Mouse (Mus musculus): Measurements from ENCODE around the gene Thsd7b.
"Not testable (repeated sequence)": the region's sequence is repeated elsewhere in the genome, so short reads cannot be mapped to it uniquely, and the experiment has no call there.

Thsd7b gene

DNA sequence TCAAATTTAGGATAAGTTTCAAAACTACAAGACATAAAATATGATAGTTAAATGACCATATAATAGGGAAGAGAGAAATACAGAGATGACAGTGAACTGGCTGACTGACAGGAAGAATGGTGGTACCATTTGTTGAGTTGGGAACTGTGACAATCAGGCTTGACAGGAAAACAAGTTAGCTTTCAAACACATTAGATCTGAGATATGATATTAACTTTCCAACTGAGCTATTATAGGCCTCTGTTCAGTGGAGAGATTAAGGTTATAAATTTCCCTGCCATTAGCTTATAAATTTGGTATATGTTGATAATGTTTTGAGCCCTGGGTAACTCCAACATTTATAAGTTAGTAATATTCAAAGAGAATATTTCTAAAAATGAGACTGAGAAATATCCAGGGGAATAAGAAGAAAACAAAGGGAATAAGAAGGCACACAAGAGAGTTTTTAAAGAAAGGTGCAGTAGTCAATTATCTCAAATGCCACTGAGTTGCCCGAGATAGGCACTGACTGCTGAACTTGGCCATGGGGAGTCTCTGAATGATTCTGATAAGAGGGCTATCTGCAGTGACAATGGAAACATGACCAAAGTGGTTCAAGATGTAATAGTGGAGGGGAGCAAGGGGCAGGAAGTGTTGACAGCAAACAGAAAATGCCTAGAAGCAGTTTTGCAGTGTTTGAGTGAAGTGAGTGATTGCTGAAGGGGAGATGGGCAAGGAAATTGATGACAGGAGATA, 839.6 kb downstream of the Thsd7b start:
- no peak for DNase-seq (ENCODE audit: low spot score)

DNA sequence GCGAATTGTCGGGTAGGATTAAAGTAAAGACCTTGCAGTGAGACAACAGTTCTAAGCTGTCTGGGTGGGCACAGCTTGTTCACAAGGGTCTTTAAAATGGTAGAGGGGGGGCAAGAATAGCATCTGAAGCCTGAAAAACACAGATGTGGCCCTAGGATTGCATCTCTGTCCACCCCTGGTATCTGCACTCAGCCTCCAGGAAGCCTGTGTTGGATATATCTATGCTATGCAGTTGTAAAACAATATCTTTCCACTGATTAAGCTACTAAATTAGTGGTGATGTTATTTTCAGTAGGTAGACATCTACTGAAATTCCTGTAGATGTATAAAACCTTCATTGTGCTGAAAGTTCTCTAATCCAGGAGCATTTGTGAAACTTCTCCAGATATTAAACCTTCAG, 840.4 kb downstream of the Thsd7b start:
- no peak for DNase-seq (ENCODE audit: low spot score)

DNA sequence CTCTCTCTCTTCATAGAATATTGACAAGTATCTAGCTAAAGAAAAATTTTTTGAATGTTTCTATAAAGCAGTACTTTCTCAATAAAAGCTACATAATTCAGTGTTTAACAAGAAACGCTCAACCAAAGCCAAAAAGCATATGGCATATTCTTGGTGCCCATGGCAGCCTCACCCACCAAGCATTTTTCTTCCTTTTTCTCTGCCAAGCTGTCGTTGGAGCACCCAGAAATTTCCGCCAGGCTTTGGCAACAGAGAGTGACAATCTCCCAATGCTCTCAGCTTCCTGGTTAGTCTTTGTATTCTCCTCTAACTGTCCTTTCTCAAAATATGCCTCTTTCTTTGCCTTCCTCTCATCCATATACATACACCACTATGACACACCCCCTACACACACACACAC, 857.8 kb downstream of the Thsd7b start:
- no peak for DNase-seq (ENCODE audit: low spot score)

DNA sequence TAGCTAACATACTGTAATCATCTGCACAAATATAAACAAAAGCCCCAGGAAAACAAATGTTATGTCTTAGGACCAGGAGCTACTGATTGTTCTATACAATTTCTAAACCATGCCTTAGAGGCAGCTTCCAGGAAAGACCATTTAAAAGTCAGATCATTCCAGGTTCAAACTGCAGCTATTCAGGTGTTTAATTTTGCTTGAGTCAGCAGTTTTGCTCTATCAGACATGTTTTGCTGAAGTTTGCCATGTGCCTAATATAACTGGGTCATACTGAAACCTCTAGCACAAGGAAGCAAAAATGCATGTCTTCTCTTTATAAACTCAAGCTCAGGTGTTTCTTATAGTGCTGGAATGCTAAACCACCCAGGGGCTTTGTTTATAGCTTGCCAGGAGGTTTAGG, 893.1 kb downstream of the Thsd7b start:
- DNase-seq (ENCODE audit: low spot score), result no peak

DNA sequence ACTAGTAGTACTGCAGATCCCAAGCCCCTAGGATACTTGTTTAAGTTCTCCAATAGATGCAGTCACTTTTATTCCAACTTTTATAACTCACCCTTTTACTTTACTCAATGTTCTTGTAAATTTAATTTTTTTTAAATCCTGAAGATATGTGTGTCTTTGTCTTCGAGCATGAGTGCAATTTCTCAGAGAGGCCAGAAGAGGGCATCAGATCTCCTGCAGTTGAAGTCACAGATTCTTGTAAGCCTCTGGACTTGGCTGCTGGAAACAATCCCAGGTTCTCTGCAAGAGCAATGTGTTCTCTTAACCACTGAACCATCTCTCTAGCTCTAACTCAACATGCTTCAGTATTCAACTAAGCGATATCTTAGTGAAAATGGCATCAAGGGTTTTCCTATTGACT, 894.2 kb downstream of the Thsd7b start:
- DNase-seq (ENCODE audit: low spot score), result no peak

DNA sequence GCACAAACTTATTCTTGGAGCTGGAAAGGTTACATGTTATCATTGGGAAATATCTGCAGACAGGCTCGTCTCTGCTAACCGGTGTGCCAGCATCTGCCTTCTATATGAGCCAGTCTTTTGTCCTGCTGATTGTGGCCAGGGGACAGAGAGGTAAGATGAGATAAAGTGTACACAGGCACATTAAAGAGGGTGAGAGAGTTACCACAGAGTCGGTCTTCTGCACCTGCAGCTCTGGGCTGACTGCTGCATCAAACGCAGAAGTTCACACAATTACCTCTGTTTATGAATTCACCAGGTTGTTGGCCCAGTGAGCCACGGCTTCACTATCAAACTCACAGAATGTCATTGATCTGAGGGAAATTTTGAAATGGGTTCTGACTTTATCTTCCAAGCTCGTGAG, 896.8 kb downstream of the Thsd7b start:
- no peak for DNase-seq (ENCODE audit: low spot score)

DNA sequence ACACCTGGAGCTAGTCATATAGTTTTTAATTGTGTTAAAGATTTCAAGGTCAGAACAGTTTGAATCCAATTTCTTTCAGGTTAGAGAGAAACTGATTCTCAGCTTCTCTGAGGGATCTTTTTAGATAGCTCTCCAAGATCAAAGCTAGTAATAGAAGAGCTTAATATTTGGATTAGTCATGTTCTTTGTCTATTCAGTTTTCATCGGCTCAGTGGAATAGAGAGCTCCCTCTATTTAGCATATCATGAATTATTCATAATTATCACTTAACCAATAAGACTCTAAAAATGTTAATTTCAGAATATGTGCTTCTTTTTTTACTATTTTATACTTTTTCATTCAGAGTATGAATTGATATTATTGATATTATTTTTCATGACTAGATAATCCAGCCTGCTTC, 897.2 kb downstream of the Thsd7b start:
- DNase-seq (ENCODE audit: low spot score), result no peak

DNA sequence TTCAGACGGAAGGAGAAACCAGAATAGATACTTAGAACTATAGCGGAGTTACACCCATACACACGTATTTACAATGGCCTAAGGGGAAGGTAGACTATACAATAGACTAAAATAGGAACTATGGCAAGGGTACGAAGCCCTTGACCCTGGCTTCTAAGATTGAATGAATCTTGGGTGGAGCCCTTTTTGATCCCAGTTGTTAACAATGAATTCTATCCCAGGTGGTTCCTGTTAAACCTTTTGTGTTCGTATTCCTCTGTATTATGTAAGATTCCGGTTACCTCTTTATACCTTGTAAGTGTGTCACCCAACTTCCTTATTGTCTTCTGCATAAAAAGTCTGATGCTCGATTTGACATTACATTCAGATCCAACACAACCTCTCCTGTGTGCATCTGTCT, 913.7 kb downstream of the Thsd7b start:
- DNase-seq (ENCODE audit: low spot score), result not testable (repeated sequence)

DNA sequence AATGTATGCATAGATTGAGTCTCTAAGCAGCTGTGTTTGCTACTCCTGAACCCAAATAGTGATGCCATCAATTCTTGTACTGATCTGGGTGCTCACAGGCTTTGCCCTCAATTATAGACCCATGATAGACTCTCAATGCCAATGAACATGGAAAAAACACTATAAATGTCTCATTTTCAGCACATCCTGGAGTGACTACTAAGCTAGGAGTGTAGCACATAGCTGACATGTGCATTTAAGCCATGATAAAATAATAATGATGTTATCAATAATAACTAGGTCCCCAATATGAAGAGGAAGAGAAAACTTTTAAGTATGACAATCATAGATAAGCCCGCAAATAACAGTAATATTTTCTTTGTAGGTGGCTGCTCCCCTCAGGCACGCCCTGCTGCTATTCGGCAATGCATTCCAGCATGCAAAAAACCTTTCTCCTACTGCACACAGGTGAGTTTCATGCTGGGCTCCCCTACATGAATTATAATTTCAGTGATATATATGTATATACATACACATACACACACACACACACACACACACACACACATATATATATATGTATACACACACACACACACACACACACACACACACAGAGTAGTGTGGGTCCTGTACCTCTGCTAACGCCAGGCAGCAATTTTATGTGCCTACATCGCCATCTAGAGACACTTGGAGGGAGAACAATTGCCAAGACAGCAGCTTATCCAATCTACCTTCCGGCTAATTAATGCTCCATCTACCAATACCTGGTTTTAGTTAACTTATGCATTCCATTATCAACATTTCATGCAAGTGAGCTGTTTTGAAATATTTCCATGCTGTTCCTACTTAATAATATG, 919.3 kb downstream of the Thsd7b start:
- DNase-seq (ENCODE audit: low spot score), result no peak

DNA sequence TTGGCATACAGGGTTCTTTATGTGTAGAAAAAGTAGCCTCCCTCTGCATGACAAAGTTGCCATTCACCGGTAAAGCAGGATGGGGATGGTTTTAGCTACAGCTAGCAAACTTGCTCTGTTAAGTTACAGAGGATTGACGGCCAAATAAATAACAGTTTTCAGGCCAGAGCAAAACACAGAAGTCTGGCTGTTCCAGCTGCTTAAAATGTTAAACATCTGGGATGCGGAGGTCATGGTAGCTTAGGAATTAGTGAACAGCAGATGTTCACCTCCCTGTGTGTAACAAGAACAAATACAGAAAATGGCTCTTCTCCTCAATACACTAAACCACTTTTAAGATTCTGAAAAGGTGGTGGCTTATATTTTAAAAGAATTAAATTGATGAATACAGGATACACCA, 944.3 kb downstream of the Thsd7b start:
- no peak for DNase-seq (ENCODE audit: low spot score)

DNA sequence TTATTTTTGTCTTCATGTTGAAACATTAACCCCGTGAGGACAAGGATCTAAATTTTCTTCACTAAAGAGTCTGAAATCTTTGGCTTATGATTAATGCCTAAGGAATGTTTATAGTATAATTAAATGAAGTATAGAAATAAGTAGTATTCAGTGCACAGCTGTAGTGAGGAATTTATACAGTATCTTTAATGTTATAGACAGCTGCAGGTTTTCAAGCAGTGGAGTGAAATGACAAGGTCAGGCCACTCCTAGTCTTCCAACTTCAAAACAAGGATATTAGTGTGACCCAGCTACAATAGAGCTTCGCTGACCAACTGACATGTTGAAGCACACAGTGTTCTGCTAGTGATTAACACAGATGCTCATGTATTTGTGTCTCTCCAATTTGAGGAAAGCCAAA, 949.8 kb downstream of the Thsd7b start:
- no peak for DNase-seq (ENCODE audit: low spot score)

DNA sequence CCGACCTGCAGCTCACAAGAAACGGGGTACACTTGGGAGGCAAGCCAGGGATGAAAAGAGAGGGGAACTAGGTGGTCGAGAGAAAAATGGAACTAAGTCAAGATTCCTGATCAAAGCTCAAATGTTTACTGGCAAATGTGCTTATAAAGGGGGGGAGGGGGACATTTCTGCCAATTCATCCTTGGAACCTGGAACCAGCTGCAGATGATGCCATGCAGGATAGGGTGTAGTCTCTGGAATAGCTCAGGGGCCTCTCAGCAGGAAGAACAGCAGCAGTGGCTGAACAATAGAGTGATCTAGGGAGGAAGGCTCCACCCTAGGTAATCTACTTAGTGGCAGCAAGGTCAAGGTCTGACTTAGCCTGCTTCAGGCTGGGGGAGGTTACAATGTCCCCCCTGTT, 972.5 kb downstream of the Thsd7b start:
- no peak for DNase-seq (ENCODE audit: low spot score)

DNA sequence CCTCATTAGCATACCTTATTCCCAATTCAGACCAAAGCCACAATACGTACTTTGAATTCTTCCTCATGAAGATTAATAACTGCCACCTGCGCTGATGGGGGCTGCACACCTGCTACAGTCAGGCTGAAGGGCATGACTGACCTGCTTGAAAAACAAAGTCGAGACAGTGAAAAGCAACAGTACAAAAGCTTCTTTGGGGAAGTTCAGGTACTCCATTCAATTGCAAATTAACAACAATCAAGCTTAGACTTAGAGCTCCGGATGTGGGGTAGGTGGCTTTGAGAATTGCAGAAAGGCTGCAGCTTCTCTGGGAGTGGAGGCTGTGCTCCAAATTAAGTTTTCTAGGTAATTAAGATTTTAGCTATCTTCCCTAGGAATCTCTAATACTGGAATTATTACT, 973.2 kb downstream of the Thsd7b start:
- DNase-seq (ENCODE audit: low spot score), result not testable (repeated sequence)

DNA sequence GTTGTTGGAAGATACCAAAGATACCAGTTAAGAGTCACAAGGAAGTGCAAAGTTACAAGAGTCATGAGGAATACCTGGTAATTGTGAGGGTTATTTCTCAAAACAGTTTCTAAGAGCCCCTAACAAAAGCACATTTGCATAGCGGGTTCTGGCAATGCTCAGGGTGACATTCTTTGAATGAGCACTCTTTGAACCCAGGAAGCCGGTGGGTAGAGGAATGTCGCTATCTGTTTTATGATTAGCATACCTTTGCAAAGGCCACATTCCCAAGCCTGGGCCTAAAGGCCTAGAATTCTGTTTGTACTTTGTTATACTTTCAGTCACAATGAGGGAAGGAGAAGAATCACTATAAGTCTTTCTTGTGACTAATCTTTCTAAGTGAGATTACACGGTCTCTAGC, 973.8 kb downstream of the Thsd7b start:
- DNase-seq (ENCODE audit: low spot score), result not testable (repeated sequence)

DNA sequence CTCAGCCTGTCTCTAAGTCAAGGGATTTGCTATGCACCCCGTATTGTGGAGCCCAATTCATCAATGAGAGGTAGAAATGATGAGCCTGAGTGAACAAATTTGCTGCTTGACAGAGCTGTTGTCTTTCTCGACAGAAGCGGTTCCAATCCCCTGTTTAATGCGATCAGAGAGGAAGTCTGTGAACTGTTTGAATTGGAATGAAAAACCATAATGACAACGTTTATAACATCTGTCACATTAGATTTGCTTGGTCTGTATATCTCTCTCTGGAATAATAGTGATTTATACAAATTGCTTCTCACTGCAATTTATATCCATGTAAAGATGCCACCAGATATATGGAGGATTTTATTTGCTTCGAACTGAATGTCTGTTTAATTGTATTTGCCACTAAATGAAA, 988.9 kb downstream of the Thsd7b start:
- no peak for DNase-seq (ENCODE audit: low spot score)

Data from testis, postnatal 14 days (tissue).